Mouse (Mus musculus): ENCODE measurements around the gene Myadm. TPM values are rescaled to one million over a fixed set of nuclear protein-coding genes. Genes with fewer than 3 reads are reported as not detected.
"Not testable (repeated sequence)": the region's sequence is repeated elsewhere in the genome, so short reads cannot be mapped to it uniquely, and the experiment has no call there.

Myadm gene
- polyA plus RNA-seq, 1 experiment, result not detected

GRCm38 (mm10) chr7:3268291-3268690 is 20.6 kb upstream of the Myadm start:
- no peak overlapping the region for H3K4me3 ChIP-seq (ENCODE audit: insufficient read depth, low read depth, low read length)
- TF ChIP-seq CTCF (IDR thresholded peaks at IDR 0.05; ENCODE audit: insufficient read depth, low read depth, low read length), result no peak
- TF ChIP-seq POLR2A (IDR thresholded peaks at IDR 0.05; ENCODE audit: insufficient read depth, low read depth, low read length), result no peak

DNA sequence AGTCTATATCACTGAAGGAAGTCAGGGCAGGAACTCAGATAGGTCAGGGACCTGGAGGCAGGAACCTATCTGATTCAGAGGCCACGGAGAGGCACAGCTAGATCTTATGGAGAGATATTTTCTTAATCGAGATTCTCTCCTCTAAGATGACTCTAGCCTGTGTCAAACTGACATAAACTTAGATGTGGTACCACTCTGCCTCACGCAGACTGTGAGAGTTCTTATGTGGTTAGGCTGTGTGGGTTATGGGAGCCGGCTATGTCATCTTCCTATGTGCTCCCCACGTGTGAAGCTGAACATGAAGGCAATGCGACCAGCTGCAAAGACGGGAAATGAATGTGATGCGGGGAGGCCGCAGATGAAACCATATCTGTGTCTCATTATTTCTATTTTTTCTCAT is 16.7 kb upstream of the Myadm start:
- Histone ChIP-seq H3K4me1 (ENCODE audit: control insufficient read depth, insufficient read depth, low read length) (no peaks in the 10 kb centered on the region), H3K4me3 (ENCODE audit: insufficient read depth, low read depth, low read length) (no peak overlapping the region), H3K27ac (ENCODE audit: insufficient read depth, low read depth, low read length) (no peak overlapping the region)
- TF ChIP-seq POLR2A (IDR thresholded peaks at IDR 0.05; ENCODE audit: insufficient read depth, low read depth, low read length) (no peak), CTCF (IDR thresholded peaks at IDR 0.05; ENCODE audit: insufficient read depth, low read depth, low read length) (no peak)
- 91% methylated on average over 9 of the region's 9 CpGs for WGBS

More at GRCm38 (mm10) chr7:3268291-3268690, 20.6 kb upstream of the Myadm start:
- Histone ChIP-seq H3K4me1 (ENCODE audit: control insufficient read depth, insufficient read depth, low read length) (no peaks in the 10 kb centered on the region), H3K27ac (ENCODE audit: insufficient read depth, low read depth, low read length) (no peak overlapping the region)
- WGBS, result 19% methylated on average over 3 of the region's 3 CpGs

GRCm38 (mm10) chr7:3275455-3276170 is 13.3 kb upstream of the Myadm start:
- WGBS, result 85% methylated on average over 6 of the region's 6 CpGs
- H3K4me1 ChIP-seq (ENCODE audit: control insufficient read depth, insufficient read depth, low read length), result no peaks in the 10 kb centered on the region
- no peak overlapping the region for H3K27ac ChIP-seq (ENCODE audit: insufficient read depth, low read depth, low read length)
- TF ChIP-seq CTCF (IDR thresholded peaks at IDR 0.05; ENCODE audit: insufficient read depth, low read depth, low read length) (no peak), POLR2A (IDR thresholded peaks at IDR 0.05; ENCODE audit: insufficient read depth, low read depth, low read length) (no peak)
- no peak overlapping the region for H3K4me3 ChIP-seq (ENCODE audit: insufficient read depth, low read depth, low read length)

DNA sequence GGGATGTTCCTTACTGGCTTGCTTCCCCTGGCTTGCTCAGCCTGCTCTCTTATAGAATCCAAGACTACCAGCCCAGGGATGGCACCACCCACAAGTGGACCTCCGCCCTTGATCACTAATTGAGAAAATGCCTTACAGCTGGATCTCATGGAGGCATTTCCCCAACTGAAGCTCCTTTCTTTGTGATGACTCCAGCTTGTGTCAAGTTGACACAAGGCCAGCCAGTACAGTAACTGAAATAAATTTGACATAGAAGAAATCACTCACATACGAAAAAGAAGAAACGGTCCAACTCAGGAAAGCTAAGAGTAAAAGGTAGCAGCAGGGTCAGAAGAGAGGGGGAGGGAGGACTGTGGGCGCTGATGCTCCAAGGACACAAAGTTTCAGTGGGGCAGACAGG is 12.1 kb upstream of the Myadm start:
- H3K27ac ChIP-seq (ENCODE audit: insufficient read depth, low read depth, low read length); H3K4me1 ChIP-seq (ENCODE audit: control insufficient read depth, insufficient read depth, low read length); H3K4me3 ChIP-seq (ENCODE audit: insufficient read depth, low read depth, low read length): not testable (repeated sequence)
- WGBS, result 64% methylated on average over 4 of the region's 4 CpGs

GRCm38 (mm10) chr7:3280080-3280653 is 8.7 kb upstream of the Myadm start:
- Histone ChIP-seq H3K27ac (ENCODE audit: insufficient read depth, low read depth, low read length) (no peak overlapping the region), H3K4me1 (ENCODE audit: control insufficient read depth, insufficient read depth, low read length) (no peaks in the 10 kb centered on the region), H3K4me3 (ENCODE audit: insufficient read depth, low read depth, low read length) (no peak overlapping the region)
- TF ChIP-seq POLR2A (IDR thresholded peaks at IDR 0.05; ENCODE audit: insufficient read depth, low read depth, low read length), result no peak
- no peak for TF ChIP-seq CTCF (IDR thresholded peaks at IDR 0.05; ENCODE audit: insufficient read depth, low read depth, low read length)
- 76% methylated on average over 5 of the region's 5 CpGs for WGBS

- Histone ChIP-seq H3K27ac (ENCODE audit: insufficient read depth, low read depth, low read length) (no peak overlapping the region), H3K4me1 (ENCODE audit: control insufficient read depth, insufficient read depth, low read length) (no peaks in the 10 kb centered on the region), H3K4me3 (ENCODE audit: insufficient read depth, low read depth, low read length) (no peak overlapping the region)
- TF ChIP-seq CTCF (IDR thresholded peaks at IDR 0.05; ENCODE audit: insufficient read depth, low read depth, low read length) (no peak), POLR2A (IDR thresholded peaks at IDR 0.05; ENCODE audit: insufficient read depth, low read depth, low read length) (no peak)
- 52% methylated on average over 8 of the region's 8 CpGs for WGBS
These were observed 8.2 kb upstream of the Myadm start for GRCm38 (mm10) chr7:3280654-3281153.

DNA sequence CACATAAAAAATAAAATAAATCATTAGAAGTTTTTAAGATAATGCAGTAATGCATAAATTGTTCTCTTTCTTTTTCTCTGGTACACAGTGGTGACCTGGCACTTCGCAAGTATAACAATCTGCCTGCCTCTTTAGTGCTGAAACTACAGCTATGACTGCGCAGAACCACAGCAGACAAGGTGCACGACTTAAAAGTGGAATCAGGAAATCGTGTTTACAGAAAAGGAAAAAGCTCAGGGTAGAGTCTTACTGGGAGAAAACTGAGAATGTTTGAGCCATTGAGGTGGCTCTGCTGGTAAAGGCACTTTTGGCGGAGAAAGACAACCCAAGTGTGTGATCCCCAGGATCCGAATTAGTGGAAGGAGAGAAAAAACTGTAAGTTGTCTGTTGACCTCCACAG is 7.1 kb upstream of the Myadm start:
- WGBS, result 88% methylated on average over 6 of the region's 6 CpGs
- H3K27ac ChIP-seq (ENCODE audit: insufficient read depth, low read depth, low read length), result no peak overlapping the region
- no peak for TF ChIP-seq CTCF (IDR thresholded peaks at IDR 0.05; ENCODE audit: insufficient read depth, low read depth, low read length)
- TF ChIP-seq POLR2A (IDR thresholded peaks at IDR 0.05; ENCODE audit: insufficient read depth, low read depth, low read length), result no peak
- H3K4me3 ChIP-seq (ENCODE audit: insufficient read depth, low read depth, low read length), result no peak overlapping the region
- H3K4me1 ChIP-seq (ENCODE audit: control insufficient read depth, insufficient read depth, low read length), result no peaks in the 10 kb centered on the region

- no peak overlapping the region for H3K27ac ChIP-seq (ENCODE audit: insufficient read depth, low read depth, low read length)
- TF ChIP-seq CTCF (IDR thresholded peaks at IDR 0.05; ENCODE audit: insufficient read depth, low read depth, low read length), result no peak
- TF ChIP-seq POLR2A (IDR thresholded peaks at IDR 0.05; ENCODE audit: insufficient read depth, low read depth, low read length), result no peak
- 92% methylated on average over 11 of the region's 11 CpGs for WGBS
- no peak overlapping the region for H3K4me3 ChIP-seq (ENCODE audit: insufficient read depth, low read depth, low read length)
- H3K4me1 ChIP-seq (ENCODE audit: control insufficient read depth, insufficient read depth, low read length), result no peaks in the 10 kb centered on the region
These were observed 5.6 kb upstream of the Myadm start for GRCm38 (mm10) chr7:3283081-3283875.

DNA sequence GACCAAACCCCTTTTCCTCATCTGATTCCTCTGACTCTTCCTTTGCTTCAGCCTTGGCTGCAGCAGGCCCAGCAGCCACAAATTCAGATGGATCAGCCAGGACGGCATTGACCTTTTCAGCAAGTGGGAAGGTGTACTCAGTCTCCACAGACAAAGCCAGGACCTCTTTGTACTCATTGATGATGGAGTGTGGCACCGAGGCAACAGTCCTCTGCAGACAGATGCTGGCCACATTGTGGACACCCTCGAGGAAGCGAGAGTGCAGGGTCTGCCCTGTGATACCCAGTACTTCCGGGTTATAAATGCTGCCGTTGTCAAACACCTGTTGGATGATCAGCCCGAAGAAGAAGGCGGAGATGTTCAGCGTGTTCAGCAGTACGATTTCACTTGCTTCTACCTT is 4.3 kb upstream of the Myadm start:
- 90% methylated on average over 10 of the region's 10 CpGs for WGBS
- Histone ChIP-seq H3K4me3 (ENCODE audit: insufficient read depth, low read depth, low read length) (no peak overlapping the region), H3K4me1 (ENCODE audit: control insufficient read depth, insufficient read depth, low read length) (peaks cover 2% of the 10 kb centered on the region; the same call in 1 of the 2 replicates), H3K27ac (ENCODE audit: insufficient read depth, low read depth, low read length) (no peak overlapping the region)
- TF ChIP-seq CTCF (IDR thresholded peaks at IDR 0.05; ENCODE audit: insufficient read depth, low read depth, low read length), result no peak
- TF ChIP-seq POLR2A (IDR thresholded peaks at IDR 0.05; ENCODE audit: insufficient read depth, low read depth, low read length), result no peak
